Mouse (Mus musculus) MEL (cell line): Measurements from ENCODE around the gene Gm20422. TPM values are rescaled to one million over a fixed set of nuclear protein-coding genes. Genes with fewer than 3 reads are reported as not detected.

Experiments
- DNase-seq: peaks from one replicate; pipeline ENCODE4 v3.0.0; 2011; ENCODE audit warnings: low read depth, low spot score
- H3K27ac ChIP-seq: 2 replicates; pipeline ENCODE4 v1.5.1; 2012; ENCODE audit warnings: low read depth, mild to moderate bottlenecking, control low read depth, low read length, moderate library complexity; ENCODE audit not compliant: control insufficient read depth
- H3K27me3 ChIP-seq, 2 experiments: fragments of 150-350 bp in 1 of 2; sonication (generic) in 1 of 2; 2 replicates each; pipeline ENCODE4 v1.6.1; 2012; ENCODE audit warnings: low read length in 2 of 2, mild to moderate bottlenecking in 2 of 2, improper control_type of control experiment in 1 of 2, moderate library complexity in 1 of 2; ENCODE audit not compliant: insufficient read depth in 2 of 2, control insufficient read depth in 1 of 2
- H3K36me3 ChIP-seq, 2 experiments: 2 replicates each; pipeline ENCODE4 v1.6.1; 2012 to 2014; ENCODE audit warnings: low read length in 2 of 2, improper control_type of control experiment in 1 of 2, inconsistent platforms in 1 of 2, mild to moderate bottlenecking in 1 of 2; ENCODE audit not compliant: insufficient read depth in 2 of 2, control insufficient read depth in 1 of 2
- H3K4me1 ChIP-seq, 2 experiments: fragments of 150-350 bp in 1 of 2; sonication (generic) in 1 of 2; 2 replicates each; pipeline ENCODE4 v1.6.1; 2012; ENCODE audit warnings: low read length in 2 of 2, improper control_type of control experiment in 1 of 2, mild to moderate bottlenecking in 1 of 2; ENCODE audit not compliant: insufficient read depth in 2 of 2, control insufficient read depth in 1 of 2
- H3K4me3 ChIP-seq, 2 experiments: fragments of 150-350 bp in 1 of 2; sonication (generic) in 1 of 2; 2 replicates each; pipeline ENCODE4 v1.5.1; 2012; ENCODE audit warnings: low read depth in 2 of 2, low read length in 2 of 2, mild to moderate bottlenecking in 2 of 2, moderate library complexity in 2 of 2, control low read depth in 1 of 2, improper control_type of control experiment in 1 of 2; ENCODE audit not compliant: control insufficient read depth in 1 of 2, insufficient read depth in 1 of 2
- H3K79me2 ChIP-seq: 2 replicates; pipeline ENCODE4 v1.6.1; 2012; ENCODE audit warnings: mild to moderate bottlenecking, low read length, moderate library complexity; ENCODE audit not compliant: control insufficient read depth, poor library complexity, insufficient read depth
- H3K9ac ChIP-seq: 2 replicates; pipeline ENCODE4 v1.6.1; 2012; ENCODE audit warnings: low read depth, mild to moderate bottlenecking, control low read depth, low read length, moderate library complexity; ENCODE audit not compliant: control insufficient read depth, poor library complexity, severe bottlenecking
- H3K9me3 ChIP-seq: fragments of 150-350 bp; sonication (generic); replicated peaks from 2 replicates; pipeline ENCODE4 v1.6.1; 2012; ENCODE audit warnings: mild to moderate bottlenecking, low read length, improper control_type of control experiment, moderate library complexity; ENCODE audit not compliant: insufficient read depth
- CHD1 ChIP-seq: IDR thresholded peaks from 2 replicates; pipeline ENCODE4 v1.6.1; 2012; ENCODE audit warnings: low read depth, mild to moderate bottlenecking, inconsistent platforms, low read length, improper control_type of control experiment
- CHD2 ChIP-seq: IDR thresholded peaks from 2 replicates; pipeline ENCODE4 v1.6.1; 2011; ENCODE audit warnings: low read length, improper control_type of control experiment
- E2F4 ChIP-seq: IDR thresholded peaks from 2 replicates; pipeline ENCODE4 v1.6.1; 2011; ENCODE audit warnings: low read depth, low read length, improper control_type of control experiment, borderline replicate concordance
- ELF1 ChIP-seq: IDR thresholded peaks from 2 replicates; pipeline ENCODE4 v1.6.1; 2014; ENCODE audit warnings: low read depth, mild to moderate bottlenecking, inconsistent platforms, low read length, improper control_type of control experiment, moderate library complexity
- EP300 ChIP-seq, 2 experiments: IDR thresholded peaks; 2 replicates each; pipeline ENCODE4 v1.6.1; 2011; ENCODE audit warnings: improper control_type of control experiment in 2 of 2, low read length in 2 of 2, low read depth in 1 of 2, mild to moderate bottlenecking in 1 of 2
- ETS1 ChIP-seq: IDR thresholded peaks from 2 replicates; pipeline ENCODE4 v1.6.1; 2012; ENCODE audit warnings: low read depth, mild to moderate bottlenecking, inconsistent platforms, low read length, improper control_type of control experiment, moderate library complexity
- GATA1 ChIP-seq: IDR thresholded peaks from 2 replicates; pipeline ENCODE4 v1.6.1; 2011; ENCODE audit warnings: low read depth, low read length, improper control_type of control experiment
- HCFC1 ChIP-seq: IDR thresholded peaks from 2 replicates; pipeline ENCODE4 v1.6.1; 2012; ENCODE audit warnings: low read depth, mild to moderate bottlenecking, inconsistent platforms, low read length, improper control_type of control experiment, moderate library complexity
- JUND ChIP-seq: IDR thresholded peaks from 2 replicates; pipeline ENCODE4 v1.6.1; 2011; ENCODE audit warnings: low read depth, mild to moderate bottlenecking, improper control_type of control experiment, low read length
- KAT2A ChIP-seq: conservative IDR thresholded peaks from 2 replicates; pipeline ENCODE4 v1.6.1; 2012; ENCODE audit warnings: low read depth, low read length, improper control_type of control experiment, inconsistent platforms
- MAFK ChIP-seq: IDR thresholded peaks from 2 replicates; pipeline ENCODE4 v1.6.1; 2011; ENCODE audit warnings: low read depth, mild to moderate bottlenecking, low read length, improper control_type of control experiment, borderline replicate concordance
- MAX ChIP-seq: IDR thresholded peaks from 2 replicates; pipeline ENCODE4 v1.6.1; 2011; ENCODE audit warnings: low read length, improper control_type of control experiment
- MAZ ChIP-seq: IDR thresholded peaks from 2 replicates; pipeline ENCODE4 v1.6.1; 2012; ENCODE audit warnings: low read depth, mild to moderate bottlenecking, inconsistent platforms, low read length, improper control_type of control experiment
- MEF2A ChIP-seq: IDR thresholded peaks from 2 replicates; pipeline ENCODE4 v1.6.1; 2014; ENCODE audit warnings: low read depth, mild to moderate bottlenecking, inconsistent platforms, low read length, improper control_type of control experiment; ENCODE audit not compliant: poor library complexity, insufficient replicate concordance, severe bottlenecking; ENCODE audit errors: extremely low read depth
- MXI1 ChIP-seq: IDR thresholded peaks from 2 replicates; pipeline ENCODE4 v1.6.1; 2011; ENCODE audit warnings: mild to moderate bottlenecking, low read depth, low read length, improper control_type of control experiment
- MYB ChIP-seq: IDR thresholded peaks from 2 replicates; pipeline ENCODE4 v1.6.1; 2011; ENCODE audit warnings: mild to moderate bottlenecking, low read depth, low read length, improper control_type of control experiment
- MYC ChIP-seq: IDR thresholded peaks from 2 replicates; pipeline ENCODE4 v1.6.1; 2011; ENCODE audit warnings: low read depth, mild to moderate bottlenecking, low read length, improper control_type of control experiment, moderate library complexity
- NELFE ChIP-seq: IDR thresholded peaks from 2 replicates; pipeline ENCODE4 v1.6.1; 2011; ENCODE audit warnings: low read depth, low read length, improper control_type of control experiment
- NRF1 ChIP-seq: IDR thresholded peaks from 2 replicates; pipeline ENCODE4 v1.6.1; 2014; ENCODE audit warnings: low read depth, mild to moderate bottlenecking, inconsistent platforms, low read length, improper control_type of control experiment, moderate library complexity; ENCODE audit not compliant: poor library complexity, insufficient read depth, severe bottlenecking
- POLR2A ChIP-seq, 2 experiments: IDR thresholded peaks; 2 replicates each; pipeline ENCODE4 v1.6.1; 2011 to 2012; ENCODE audit warnings: low read length in 2 of 2, mild to moderate bottlenecking in 2 of 2, control low read depth in 1 of 2, improper control_type of control experiment in 1 of 2, low read depth in 1 of 2, moderate library complexity in 1 of 2; ENCODE audit not compliant: control insufficient read depth in 1 of 2, insufficient read depth in 1 of 2, poor library complexity in 1 of 2
- POLR2AphosphoS2 ChIP-seq: IDR thresholded peaks from 2 replicates; pipeline ENCODE4 v1.6.1; 2011; ENCODE audit warnings: low read length, improper control_type of control experiment
- RCOR1 ChIP-seq: IDR thresholded peaks from 2 replicates; pipeline ENCODE4 v1.6.1; 2012; ENCODE audit warnings: low read depth, mild to moderate bottlenecking, inconsistent platforms, low read length, improper control_type of control experiment
- SIN3A ChIP-seq: IDR thresholded peaks from 2 replicates; pipeline ENCODE4 v1.6.1; 2012; ENCODE audit warnings: low read length, improper control_type of control experiment, inconsistent platforms
- SMC3 ChIP-seq: IDR thresholded peaks from 2 replicates; pipeline ENCODE4 v1.6.1; 2011; ENCODE audit warnings: low read depth, low read length, improper control_type of control experiment
- TAL1 ChIP-seq: IDR thresholded peaks from 2 replicates; pipeline ENCODE4 v1.6.1; 2012; ENCODE audit warnings: mild to moderate bottlenecking, inconsistent platforms, low read length, moderate library complexity, mixed read lengths
- UBTF ChIP-seq: IDR thresholded peaks from 2 replicates; pipeline ENCODE4 v1.6.1; 2012; ENCODE audit warnings: low read depth, mild to moderate bottlenecking, inconsistent platforms, low read length, improper control_type of control experiment, moderate library complexity, borderline replicate concordance; ENCODE audit not compliant: insufficient read depth
- USF1 ChIP-seq: IDR thresholded peaks from 2 replicates; pipeline ENCODE4 v1.6.1; 2014; ENCODE audit warnings: low read depth, mild to moderate bottlenecking, inconsistent platforms, low read length, improper control_type of control experiment, moderate library complexity
- USF2 ChIP-seq, 2 experiments: IDR thresholded peaks; 2 replicates each; pipeline ENCODE4 v1.6.1; 2011 to 2012; ENCODE audit warnings: improper control_type of control experiment in 2 of 2, low read length in 2 of 2, borderline replicate concordance in 1 of 2, inconsistent platforms in 1 of 2, low read depth in 1 of 2, mild to moderate bottlenecking in 1 of 2; ENCODE audit not compliant: insufficient read depth in 1 of 2
- ZC3H11A ChIP-seq: IDR thresholded peaks from 2 replicates; pipeline ENCODE4 v1.6.1; 2012; ENCODE audit warnings: low read depth, mild to moderate bottlenecking, inconsistent platforms, low read length, improper control_type of control experiment
- ZKSCAN1 ChIP-seq: IDR thresholded peaks from 2 replicates; pipeline ENCODE4 v1.6.1; 2012; ENCODE audit warnings: low read depth, mild to moderate bottlenecking, inconsistent platforms, low read length, improper control_type of control experiment, moderate library complexity
- ZMIZ1 ChIP-seq: IDR thresholded peaks from 2 replicates; pipeline ENCODE4 v1.6.1; 2012; ENCODE audit warnings: low read depth, mild to moderate bottlenecking, inconsistent platforms, low read length, improper control_type of control experiment, moderate library complexity
- ZNF384 ChIP-seq: IDR thresholded peaks from 2 replicates; pipeline ENCODE4 v1.6.1; 2012; ENCODE audit warnings: low read depth, mild to moderate bottlenecking, inconsistent platforms, low read length, improper control_type of control experiment
- polyA plus RNA-seq, 2 experiments: library from polyadenylated mRNA; stranded (reverse) in 1 of 2; unstranded in 1 of 2; fragments of >175 nt in 1 of 2; fragments of >200 nt in 1 of 2; gene quantifications; 2 replicates each; pipeline versions ENCODE4 v1.2.1 to v1.2.4; 2012; ENCODE audit warnings: low replicate concordance in 2 of 2, low read depth in 1 of 2; ENCODE audit not compliant: insufficient read length in 2 of 2, insufficient read depth in 1 of 2, missing spikeins in 1 of 2
- total RNA-seq: library from RNA; depleted of rRNA; stranded (reverse); fragments of 300-350 nt; gene quantifications from 2 replicates; pipeline ENCODE4 v1.2.3, GENCODE M21; 2012

Gene Gm20422
- total and polyA plus RNA-seq, 3 experiments, result not detected

- peak; percentile 36; the same call in 1 of the 2 replicates for TF ChIP-seq GATA1
- no peak for TF ChIP-seq MYB
- TF ChIP-seq ZNF384, result peak; percentile 89
Measured at GRCm38 (mm10) chr8:69791415-69792068, 16.9 kb upstream of the Gm20422 start (continued).

- Histone ChIP-seq H3K27me3 (no peaks in the 10 kb centered on the region), H3K9me3 (no peaks in the 10 kb centered on the region), H3K79me2 (peaks cover 31% of the 10 kb centered on the region), H3K36me3 (peaks cover 0 to 14% of the 10 kb centered on the region in 2 experiments; a peak in 3 of 4 replicates), H3K27ac (peak within 1 kb of the TSS; percentile 90), H3K4me3 (peak within 1 kb of the TSS; percentile 67 to 73), H3K9ac (peak within 1 kb of the TSS; percentile 93), H3K4me1 (peaks cover 4 to 15% of the 10 kb centered on the region in 2 experiments)
- peak; percentile 96 for DNase-seq
- TF ChIP-seq CHD2, result no peak
- peak; percentile 87 for TF ChIP-seq SIN3A
- peak; percentile 94 for TF ChIP-seq NELFE
- no peak for TF ChIP-seq SMC3
- 0 out of 2 replicates have a peak, but pooled peaks have one; percentile 4 for TF ChIP-seq NRF1
- peak; percentile 76 for TF ChIP-seq MYB
- TF ChIP-seq MXI1, result peak; percentile 62
- no peak for TF ChIP-seq USF1
- TF ChIP-seq EP300 (IDR thresholded peaks at IDR 0.05; ENCODE audit: low read depth in 1 of 2, low read length in 2 of 2), result peak in 1 of 2 experiments; percentile 47; a peak in 1 of 4 replicates
- TF ChIP-seq ZC3H11A, result no peak
- TF ChIP-seq ZNF384, result no peak
- TF ChIP-seq TAL1, result no peak
- no peak for TF ChIP-seq CHD1
- peak; percentile 35; the same call in 1 of the 2 replicates for TF ChIP-seq MAZ
- no peak for TF ChIP-seq UBTF
- TF ChIP-seq ZMIZ1, result peak; percentile 90
- no peak; the same call in 1 of the 2 replicates for TF ChIP-seq MYC
- peak; percentile 93 for TF ChIP-seq ELF1
- TF ChIP-seq ETS1, result peak; percentile 22; the same call in 1 of the 2 replicates
- no peak for TF ChIP-seq GATA1
- no peak for TF ChIP-seq MAFK
- peak; percentile 57 for TF ChIP-seq KAT2A
- peak; percentile 98 for TF ChIP-seq POLR2AphosphoS2
- TF ChIP-seq RCOR1, result no peak
- TF ChIP-seq MEF2A, result no peak
- no peak for TF ChIP-seq USF2 (IDR thresholded peaks at IDR 0.05; ENCODE audit: borderline replicate concordance in 1 of 2, insufficient read depth in 1 of 2, low read depth in 1 of 2, low read length in 2 of 2)
- peak; percentile 92 for TF ChIP-seq HCFC1
- TF ChIP-seq E2F4, result no peak
- TF ChIP-seq MAX, result peak; percentile 40; the same call in 1 of the 2 replicates
- no peak for TF ChIP-seq ZKSCAN1
- TF ChIP-seq POLR2A (IDR thresholded peaks at IDR 0.05; ENCODE audit: control insufficient read depth in 1 of 2, insufficient read depth in 1 of 2, low read depth in 1 of 2, low read length in 2 of 2, poor library complexity in 1 of 2), result peak; percentile 91 to 97
- no peak for TF ChIP-seq JUND
Measured at GRCm38 (mm10) chr8:69790773-69791367, 16.2 kb upstream of the Gm20422 start, which contains the start of the genes Atp13a1 and Zfp866. Gene Atp13a1, plus strand, starts transcription at chr8:69791163. Gene Zfp866, minus strand, starts transcription at chr8:69791178.
